Mouse (Mus musculus): ENCODE measurements at regions not wholly inside any gene's neighbourhood (a gene's known extent, or its start where the extent isn't known, plus 50 kb on each side); places are given as distances from the start of the nearest gene placed in this dataset.

DNA sequence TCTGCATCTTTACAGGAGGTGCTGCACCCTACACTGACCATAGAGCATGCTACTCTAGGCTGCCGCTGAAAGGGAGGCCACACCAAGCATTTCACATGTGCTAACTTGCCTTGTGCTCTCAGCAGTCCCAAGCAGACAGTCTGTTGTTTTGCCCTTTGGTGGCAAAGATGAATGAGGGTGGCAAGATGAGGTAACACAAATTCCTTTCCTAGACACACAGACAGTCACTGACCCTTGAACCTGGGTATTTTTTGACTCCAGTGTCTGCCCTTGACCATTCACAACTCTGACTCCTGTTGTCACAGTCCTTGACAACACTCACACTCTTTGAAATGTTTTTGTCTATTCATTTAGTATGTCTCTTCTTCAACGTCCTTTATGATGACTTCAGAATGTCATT lies 218.9 kb upstream of the Adgrl2 start:
- H3K9ac ChIP-seq (ENCODE audit: low read depth, low read length) = no peak overlapping the region
- DNase-seq (ENCODE audit: extremely low read depth, low read depth, low spot score) = peak; percentile 88
- H3K27ac ChIP-seq (replicated peaks; ENCODE audit: insufficient read depth, low read depth, low read length) = no peak overlapping the region
- no peak overlapping the region for H3K4me3 ChIP-seq (ENCODE audit: insufficient read depth, low read depth, low read length)
- H3K36me3 ChIP-seq (ENCODE audit: control insufficient read depth, insufficient read depth, low read length) = no peaks in the 10 kb centered on the region
- 52% methylated on average over 2 of the region's 2 CpGs for WGBS
- H3K79me2 ChIP-seq (ENCODE audit: control insufficient read depth, insufficient read depth, low read length) = no peaks in the 10 kb centered on the region
- no peak for TF ChIP-seq POLR2A (IDR thresholded peaks at IDR 0.05; ENCODE audit: extremely low read depth, insufficient read depth, low read length)
- no peak for TF ChIP-seq CTCF (IDR thresholded peaks at IDR 0.05; ENCODE audit: low read depth, low read length)
- H3K4me1 ChIP-seq (ENCODE audit: control insufficient read depth, insufficient read depth, low read length) = 0 out of 2 replicates have a peak, but pooled peaks cover 2% of the 10 kb centered on the region
- no peaks in the 10 kb centered on the region for H3K27me3 ChIP-seq (ENCODE audit: control insufficient read depth, insufficient read depth, low read length)

DNA sequence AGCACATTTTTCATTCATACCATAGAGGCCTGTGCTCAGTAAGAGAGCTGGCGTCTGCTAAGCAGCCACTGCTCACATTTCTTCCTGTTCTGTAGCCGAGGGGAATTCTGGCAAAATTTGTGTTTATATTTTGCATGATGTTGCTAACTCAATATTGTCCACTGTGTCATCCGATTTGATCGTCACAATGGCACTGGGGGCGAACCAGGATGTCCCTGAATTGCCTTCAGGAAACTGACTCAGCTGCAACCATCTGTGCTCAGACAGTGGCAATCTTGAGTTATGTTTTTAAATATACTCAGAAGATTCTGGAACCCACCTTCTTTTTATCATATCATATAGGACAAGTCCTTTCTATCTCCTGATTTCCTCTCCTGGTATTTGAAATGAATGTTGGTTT lies 213.1 kb upstream of the Adgrl2 start:
- Histone ChIP-seq H3K4me3 (ENCODE audit: insufficient read depth, low read depth, low read length) (no peak overlapping the region), H3K4me1 (ENCODE audit: control insufficient read depth, insufficient read depth, low read length) (no peaks in the 10 kb centered on the region), H3K79me2 (ENCODE audit: control insufficient read depth, insufficient read depth, low read length) (no peaks in the 10 kb centered on the region), H3K27ac (replicated peaks; ENCODE audit: insufficient read depth, low read depth, low read length) (peak overlapping the region; percentile 33; the same call in 1 of the 2 replicates), H3K36me3 (ENCODE audit: control insufficient read depth, insufficient read depth, low read length) (no peaks in the 10 kb centered on the region), H3K9ac (ENCODE audit: low read depth, low read length) (no peak overlapping the region), H3K27me3 (ENCODE audit: control insufficient read depth, insufficient read depth, low read length) (no peaks in the 10 kb centered on the region)
- TF ChIP-seq POLR2A (IDR thresholded peaks at IDR 0.05; ENCODE audit: extremely low read depth, insufficient read depth, low read length) (no peak), CTCF (IDR thresholded peaks at IDR 0.05; ENCODE audit: low read depth, low read length) (no peak)
- 79% methylated on average over 5 of the region's 5 CpGs for WGBS
- DNase-seq (ENCODE audit: extremely low read depth, low read depth, low spot score) = no peak

DNA sequence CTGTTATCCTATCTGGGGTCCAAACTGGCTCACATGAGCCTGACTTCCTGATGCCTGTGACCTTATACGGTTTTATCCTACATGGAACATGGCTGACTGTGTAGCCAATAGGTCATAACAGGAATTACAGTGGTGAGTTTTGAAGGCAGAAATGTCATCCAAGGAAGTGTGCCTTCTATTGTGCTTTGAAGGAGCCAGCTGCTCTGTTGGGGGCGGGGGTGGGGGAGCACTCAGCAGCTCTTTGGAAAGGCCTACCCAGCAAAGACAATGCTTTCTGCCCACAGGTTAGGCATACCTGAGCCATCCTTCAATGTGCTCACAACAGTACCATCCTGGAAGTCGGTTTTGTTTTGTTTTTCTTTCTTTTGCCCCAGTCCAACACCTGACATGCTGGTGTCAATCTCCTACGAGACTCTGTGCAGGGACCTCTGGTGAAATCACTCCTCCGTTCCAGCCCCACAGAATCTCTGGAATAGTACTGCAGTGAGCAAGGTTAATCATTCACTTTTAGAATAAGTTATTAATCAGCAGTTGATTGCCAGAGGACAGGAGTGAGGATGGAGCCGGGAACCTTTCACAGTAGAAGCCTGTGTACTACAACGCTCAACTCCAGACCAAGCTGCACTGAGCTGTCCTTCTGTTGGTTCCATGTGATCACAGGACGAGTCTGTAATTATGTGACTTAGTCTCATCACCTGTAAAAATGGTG lies 206.3 kb upstream of the Adgrl2 start:
- DNase-seq (ENCODE audit: extremely low read depth, low read depth, low spot score) = peak; percentile 93
- Histone ChIP-seq H3K9ac (ENCODE audit: low read depth, low read length) (no peak overlapping the region), H3K27me3 (ENCODE audit: control insufficient read depth, insufficient read depth, low read length) (no peaks in the 10 kb centered on the region), H3K4me1 (ENCODE audit: control insufficient read depth, insufficient read depth, low read length) (peaks cover 5% of the 10 kb centered on the region; the same call in 1 of the 2 replicates), H3K79me2 (ENCODE audit: control insufficient read depth, insufficient read depth, low read length) (no peaks in the 10 kb centered on the region), H3K27ac (replicated peaks; ENCODE audit: insufficient read depth, low read depth, low read length) (peak overlapping the region; percentile 69), H3K4me3 (ENCODE audit: insufficient read depth, low read depth, low read length) (no peak overlapping the region), H3K36me3 (ENCODE audit: control insufficient read depth, insufficient read depth, low read length) (no peaks in the 10 kb centered on the region)
- WGBS = 46% methylated on average over 8 of the region's 8 CpGs
- TF ChIP-seq POLR2A (IDR thresholded peaks at IDR 0.05; ENCODE audit: extremely low read depth, insufficient read depth, low read length) (no peak), CTCF (IDR thresholded peaks at IDR 0.05; ENCODE audit: low read depth, low read length) (no peak)

DNA sequence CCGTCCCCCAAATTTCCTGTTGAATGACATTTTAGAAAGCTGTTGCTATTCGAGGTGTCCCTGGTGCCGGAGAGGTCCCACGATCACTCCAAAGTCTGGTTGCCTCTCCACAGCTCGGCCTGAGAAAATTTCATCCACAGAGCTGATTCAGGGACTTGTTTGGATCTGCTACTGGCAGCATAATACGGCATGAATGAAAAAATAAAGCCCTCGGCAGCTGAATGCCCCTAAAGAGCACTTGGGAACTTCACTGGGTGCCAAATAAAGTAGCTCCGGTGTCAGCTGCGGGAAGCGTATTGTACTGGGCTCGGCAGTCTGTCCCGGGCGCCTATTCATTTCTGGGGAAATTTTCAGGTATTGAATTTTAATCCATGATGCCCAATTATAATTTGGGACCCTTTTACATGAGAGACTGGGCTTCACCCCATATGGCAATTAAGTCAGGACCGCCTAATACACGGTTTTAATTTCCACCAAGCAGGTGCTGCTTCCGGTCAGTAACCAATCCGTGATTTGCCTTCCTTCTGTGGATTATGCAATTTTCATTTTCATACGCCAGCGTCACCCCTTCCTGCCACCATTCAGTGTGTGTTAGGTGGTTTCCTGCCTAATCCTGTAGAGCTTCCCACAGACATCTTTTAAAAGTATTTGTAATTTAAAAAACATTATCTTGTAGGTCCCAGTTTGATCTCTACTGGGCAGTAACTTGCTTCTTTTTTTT lies 200.7 kb upstream of the Adgrl2 start:
- DNase-seq (ENCODE audit: extremely low read depth, low read depth, low spot score) = no peak
- 90% methylated on average over 19 of the region's 19 CpGs for WGBS
- no peaks in the 10 kb centered on the region for H3K27me3 ChIP-seq (ENCODE audit: control insufficient read depth, insufficient read depth, low read length)

DNA sequence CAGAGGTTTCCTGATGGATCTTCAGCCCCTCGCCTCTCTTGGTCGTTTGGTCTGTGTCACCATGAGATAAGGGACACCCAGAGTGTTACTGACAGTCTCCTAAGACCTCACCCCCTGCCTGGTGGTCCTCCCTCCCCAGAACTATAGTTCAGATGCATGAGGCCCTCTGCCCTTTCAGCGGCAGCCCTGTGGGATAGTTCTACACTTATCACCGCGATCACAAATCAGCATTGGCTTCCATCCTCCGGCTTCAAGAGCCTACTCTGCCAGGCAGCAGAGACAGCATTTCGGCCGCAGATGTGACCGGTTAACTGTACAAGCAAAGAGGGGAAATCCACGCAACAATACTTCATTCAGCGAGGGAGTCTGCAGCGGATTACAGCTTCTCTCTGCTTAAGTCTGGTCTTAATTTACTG lies 193.8 kb upstream of the Adgrl2 start:
- DNase-seq (ENCODE audit: extremely low read depth, low read depth, low spot score) = no peak
- Histone ChIP-seq H3K79me2 (ENCODE audit: control insufficient read depth, insufficient read depth, low read length) (no peaks in the 10 kb centered on the region), H3K4me1 (ENCODE audit: control insufficient read depth, insufficient read depth, low read length) (peaks cover 20% of the 10 kb centered on the region), H3K36me3 (ENCODE audit: control insufficient read depth, insufficient read depth, low read length) (no peaks in the 10 kb centered on the region), H3K27me3 (ENCODE audit: control insufficient read depth, insufficient read depth, low read length) (no peaks in the 10 kb centered on the region), H3K27ac (replicated peaks; ENCODE audit: insufficient read depth, low read depth, low read length) (no peak overlapping the region), H3K9ac (ENCODE audit: low read depth, low read length) (no peak overlapping the region), H3K4me3 (ENCODE audit: insufficient read depth, low read depth, low read length) (no peak overlapping the region)
- 68% methylated on average over 12 of the region's 12 CpGs for WGBS
- TF ChIP-seq POLR2A (IDR thresholded peaks at IDR 0.05; ENCODE audit: extremely low read depth, insufficient read depth, low read length) = no peak
- no peak for TF ChIP-seq CTCF (IDR thresholded peaks at IDR 0.05; ENCODE audit: low read depth, low read length)

More for the DNA sequence above, 200.7 kb upstream of the Adgrl2 start:
- Histone ChIP-seq H3K27ac (replicated peaks; ENCODE audit: insufficient read depth, low read depth, low read length) (no peak overlapping the region), H3K4me1 (ENCODE audit: control insufficient read depth, insufficient read depth, low read length) (no peaks in the 10 kb centered on the region; the same call in 1 of the 2 replicates), H3K36me3 (ENCODE audit: control insufficient read depth, insufficient read depth, low read length) (no peaks in the 10 kb centered on the region), H3K4me3 (ENCODE audit: insufficient read depth, low read depth, low read length) (no peak overlapping the region), H3K79me2 (ENCODE audit: control insufficient read depth, insufficient read depth, low read length) (no peaks in the 10 kb centered on the region), H3K9ac (ENCODE audit: low read depth, low read length) (no peak overlapping the region)
- TF ChIP-seq CTCF (IDR thresholded peaks at IDR 0.05; ENCODE audit: low read depth, low read length) (no peak), POLR2A (IDR thresholded peaks at IDR 0.05; ENCODE audit: extremely low read depth, insufficient read depth, low read length) (no peak)
